Mouse (Mus musculus) left cerebral cortex, adult 8-10 months (tissue): ENCODE results near the gene Spryd3. TPM values are rescaled to one million over a fixed set of nuclear protein-coding genes. Genes with fewer than 3 reads are reported as not detected.
"Not testable (repeated sequence)": the region's sequence is repeated elsewhere in the genome, so short reads cannot be mapped to it uniquely, and the experiment has no call there.

Experiments
- DNase-seq, 2 experiments: peaks; one replicate each; pipeline ENCODE4 v3.0.0; 2022; ENCODE audit warnings: low spot score in 2 of 2
- total RNA-seq, 4 experiments: library from RNA; stranded (reverse); gene quantifications; 2 replicates each; pipeline ENCODE4 v1.2.4; 2022

Spryd3 gene
- total RNA-seq, 4 experiments from 2014 or later = 147 to 167 (median 161) TPM

DNA sequence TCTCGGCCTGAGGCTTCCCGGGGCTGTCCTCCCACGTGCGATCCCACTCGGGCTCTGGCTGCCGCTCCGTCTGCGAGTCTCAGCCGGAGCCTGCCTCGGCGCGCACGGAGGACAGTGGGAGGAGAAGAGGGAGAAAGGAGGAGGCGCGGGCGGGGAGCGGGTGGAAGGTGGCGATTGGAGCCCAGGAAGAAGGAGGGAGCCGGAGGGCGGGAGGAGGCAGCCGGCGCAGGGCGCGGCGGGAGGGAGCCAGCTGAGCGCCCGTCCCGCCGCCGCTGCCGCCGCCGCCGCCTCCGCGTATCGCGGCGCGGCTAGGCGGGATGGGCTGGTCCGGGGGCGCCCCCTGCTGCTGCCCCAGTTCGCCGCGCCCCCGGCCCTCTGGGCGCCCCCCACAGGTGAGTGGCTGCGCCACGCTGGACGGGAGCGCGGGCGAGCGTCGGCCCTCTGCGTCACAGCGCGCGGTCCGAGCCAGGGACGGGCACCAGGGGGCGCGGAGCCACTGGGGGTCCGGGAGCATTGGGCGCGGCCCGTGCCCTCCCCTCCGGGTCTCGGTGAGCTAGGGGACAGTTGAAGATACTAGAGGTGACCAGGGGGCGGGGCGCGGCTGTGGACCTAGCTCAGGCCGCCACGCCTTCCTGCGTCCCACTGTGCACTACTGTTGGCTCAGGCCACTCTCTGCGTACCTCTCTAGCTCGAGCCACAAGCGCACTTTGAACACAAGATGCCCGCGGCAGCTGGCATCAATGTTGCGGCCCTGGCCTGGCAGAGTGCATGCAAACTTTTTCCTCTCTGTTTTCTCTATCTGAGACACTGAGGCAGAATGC lies 35.7 kb downstream of the Spryd3 start, which contains the start of gene Tns2:
TSS of gene Tns2 (plus strand) at position 253 of the 821 bp plus-strand sequence.
- DNase-seq = peak; percentile 69 to 73

DNA sequence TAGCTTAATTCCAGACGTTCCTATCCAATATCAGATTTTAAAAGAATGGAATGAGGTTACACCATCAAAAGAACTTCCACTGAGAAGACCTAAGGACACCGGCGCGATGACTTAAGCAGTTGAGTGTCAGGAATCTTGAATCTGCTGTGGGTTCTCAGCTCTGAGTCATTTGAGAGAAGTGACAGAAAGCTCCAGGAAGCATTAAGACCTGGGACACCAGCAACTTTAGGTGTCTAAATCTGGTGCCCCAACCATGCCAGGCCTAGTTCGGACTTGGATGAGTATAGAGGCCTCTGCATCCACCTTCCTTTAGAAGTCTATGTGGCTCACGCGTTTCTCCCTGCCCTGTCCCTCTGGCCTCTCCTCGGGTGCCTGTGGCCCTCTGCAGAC lies 36.3 kb downstream of the Spryd3 start:
- DNase-seq = no peak

DNA sequence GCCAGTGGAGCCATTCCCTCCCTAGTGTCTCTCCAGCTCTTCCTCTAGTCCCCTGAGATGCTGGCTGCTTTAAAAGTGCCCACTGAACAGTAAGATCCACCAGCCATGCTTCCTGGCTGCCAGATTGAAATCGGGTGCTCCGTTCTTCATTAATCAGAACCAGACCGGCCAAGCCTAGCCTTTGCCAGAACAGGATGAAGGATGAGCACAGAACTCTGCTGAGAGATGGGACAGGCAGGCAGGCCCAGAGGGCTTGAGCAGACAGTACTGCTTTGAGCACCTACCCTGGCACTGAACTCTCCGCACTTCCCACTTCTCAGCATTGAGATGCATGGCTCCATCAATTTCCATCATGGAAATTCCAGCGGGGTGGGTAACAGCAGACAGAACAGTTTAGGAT lies 36.8 kb downstream of the Spryd3 start:
- DNase-seq = no peak

DNA sequence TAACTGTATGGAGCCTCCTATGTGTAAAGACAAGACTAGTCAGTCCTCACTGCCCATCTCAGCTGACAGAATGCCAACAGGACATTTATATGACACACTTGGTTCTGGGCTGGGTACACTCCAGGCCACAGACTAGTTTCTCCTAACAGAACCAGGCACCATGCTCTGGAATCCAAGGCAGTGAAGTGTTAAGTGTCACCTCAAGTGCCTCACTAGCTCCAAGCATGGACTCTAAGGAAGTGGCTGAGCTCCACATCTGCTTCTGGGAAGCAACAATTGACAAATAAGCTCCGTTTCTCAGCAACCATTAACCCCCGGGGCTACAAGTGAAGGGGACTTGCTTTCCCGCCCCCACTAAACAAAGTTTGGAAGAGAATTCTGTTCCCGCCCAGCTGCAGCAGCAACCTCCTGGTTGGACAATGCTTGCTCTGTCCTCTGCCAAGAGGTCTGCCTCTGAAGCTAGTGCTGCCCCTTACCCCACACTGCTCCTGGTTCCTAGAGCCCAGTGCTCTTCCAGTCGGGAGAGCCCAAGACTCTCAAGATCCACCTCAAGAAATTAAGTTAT lies 38.0 kb downstream of the Spryd3 start:
- DNase-seq = no peak

DNA sequence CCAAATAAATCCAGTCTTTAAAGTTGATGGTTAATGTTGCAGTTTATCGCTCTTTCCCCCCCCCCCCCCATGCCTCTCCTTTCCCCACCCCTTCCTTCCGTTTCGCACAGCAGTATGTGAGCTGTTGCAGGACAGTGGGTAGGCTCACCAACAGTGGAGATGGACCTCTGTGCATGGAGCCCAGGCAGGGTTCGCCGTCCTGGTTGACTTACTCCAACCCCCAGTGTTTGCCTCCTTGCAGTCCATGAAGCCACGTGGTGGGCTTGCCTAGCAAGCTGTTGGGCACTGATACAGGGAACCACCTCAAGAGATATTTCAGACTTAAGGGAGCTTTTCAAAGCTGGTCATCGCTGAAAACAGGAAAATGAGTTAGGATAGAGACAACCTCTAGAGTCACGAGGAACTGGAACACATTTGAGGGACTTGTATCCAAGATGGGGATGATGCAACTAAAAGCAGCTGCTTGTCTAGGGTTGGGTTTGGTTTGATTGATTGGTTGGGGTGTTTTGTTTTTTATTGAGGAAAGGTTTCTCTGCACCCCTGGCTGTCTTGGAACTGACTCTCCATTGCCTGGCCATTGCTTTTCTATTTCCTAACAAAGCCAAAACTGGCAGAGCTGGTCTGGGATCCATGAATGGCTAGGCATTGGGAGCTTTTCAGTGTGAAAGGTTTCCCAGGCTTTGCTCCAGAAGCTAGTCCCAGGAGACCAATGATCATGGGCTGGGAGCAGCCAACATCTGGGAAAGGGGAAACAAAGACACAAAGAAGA lies 38.7 kb downstream of the Spryd3 start:
- DNase-seq = no peak

DNA sequence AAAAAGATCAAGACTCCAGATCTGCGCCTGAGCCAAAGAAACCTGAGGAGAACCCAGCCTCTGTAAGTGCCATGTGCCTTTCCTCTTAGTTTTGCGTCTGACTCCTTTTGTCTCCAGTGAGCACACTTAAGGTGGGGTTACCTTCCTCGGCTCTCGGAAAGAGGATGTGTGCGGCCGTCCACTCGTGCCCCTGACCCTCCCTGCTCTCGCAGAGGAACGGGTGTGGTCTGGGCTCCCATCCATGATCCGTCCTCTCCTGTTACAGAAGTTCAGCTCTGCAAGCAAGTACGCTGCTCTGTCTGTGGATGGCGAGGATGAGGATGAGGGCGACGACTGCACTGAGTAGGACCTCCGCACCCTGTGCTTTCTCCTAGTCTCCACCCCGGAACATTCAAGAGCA lies 41.0 kb downstream of the Spryd3 start:
- DNase-seq = no peak

DNA sequence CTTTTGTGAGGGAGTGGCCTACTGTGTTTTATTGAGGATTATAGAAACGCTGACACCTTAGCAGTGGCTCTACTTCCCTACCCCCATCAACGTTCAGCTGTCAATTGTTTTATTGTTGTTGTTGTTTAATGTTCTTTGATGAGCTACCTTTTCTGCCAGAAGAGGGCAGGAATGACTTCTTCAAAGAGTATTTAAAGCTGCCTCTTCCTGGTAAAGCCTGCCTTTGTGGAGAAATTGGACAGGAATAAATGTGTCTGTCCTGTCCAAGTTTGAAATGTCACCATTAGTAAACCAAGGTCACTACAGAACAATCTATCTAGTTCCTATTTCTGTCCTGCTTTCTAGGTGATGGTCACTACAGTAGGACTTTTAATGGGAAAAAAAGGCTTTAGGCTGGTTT lies 41.9 kb downstream of the Spryd3 start:
- DNase-seq = no peak

DNA sequence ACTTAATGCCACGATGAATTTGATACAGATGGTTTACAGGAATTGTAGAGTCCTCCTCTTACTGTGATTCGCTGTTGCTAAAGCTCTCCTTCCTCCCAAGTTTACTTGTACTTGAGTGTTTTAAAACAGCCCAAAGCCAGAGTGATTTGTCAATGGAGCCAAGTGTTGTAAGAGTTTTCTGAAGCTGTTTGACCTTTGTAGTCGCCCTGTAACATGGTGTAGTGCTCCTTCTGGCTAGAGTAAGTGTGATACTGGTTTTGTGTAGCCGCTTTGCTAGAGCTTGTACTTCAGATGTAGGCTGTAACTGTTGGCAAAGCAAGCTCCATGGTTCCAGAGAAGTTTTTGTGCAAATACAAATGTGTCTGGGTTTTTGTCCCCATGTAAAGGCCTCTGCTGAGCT lies 43.8 kb downstream of the Spryd3 start:
- no peak for DNase-seq

DNA sequence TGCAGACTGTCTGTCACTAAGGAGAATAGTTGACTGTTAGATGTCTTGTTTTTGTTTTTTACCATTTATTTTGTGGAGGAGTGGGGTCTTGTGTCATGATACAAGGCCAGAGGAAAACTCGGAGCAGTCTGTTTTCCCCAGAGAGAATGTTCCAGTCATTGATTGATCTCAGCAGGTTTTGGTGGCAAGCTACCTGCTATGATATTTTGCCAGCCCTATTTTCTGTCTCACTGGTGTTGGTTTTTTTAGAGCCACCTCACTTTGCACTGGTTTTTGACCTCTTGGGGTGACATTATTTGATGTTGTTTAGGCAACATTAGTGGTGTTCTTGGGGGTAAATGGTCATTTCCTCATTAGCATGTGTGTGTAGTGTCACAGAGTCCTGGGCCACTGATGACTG lies 44.3 kb downstream of the Spryd3 start:
- no peak for DNase-seq

DNA sequence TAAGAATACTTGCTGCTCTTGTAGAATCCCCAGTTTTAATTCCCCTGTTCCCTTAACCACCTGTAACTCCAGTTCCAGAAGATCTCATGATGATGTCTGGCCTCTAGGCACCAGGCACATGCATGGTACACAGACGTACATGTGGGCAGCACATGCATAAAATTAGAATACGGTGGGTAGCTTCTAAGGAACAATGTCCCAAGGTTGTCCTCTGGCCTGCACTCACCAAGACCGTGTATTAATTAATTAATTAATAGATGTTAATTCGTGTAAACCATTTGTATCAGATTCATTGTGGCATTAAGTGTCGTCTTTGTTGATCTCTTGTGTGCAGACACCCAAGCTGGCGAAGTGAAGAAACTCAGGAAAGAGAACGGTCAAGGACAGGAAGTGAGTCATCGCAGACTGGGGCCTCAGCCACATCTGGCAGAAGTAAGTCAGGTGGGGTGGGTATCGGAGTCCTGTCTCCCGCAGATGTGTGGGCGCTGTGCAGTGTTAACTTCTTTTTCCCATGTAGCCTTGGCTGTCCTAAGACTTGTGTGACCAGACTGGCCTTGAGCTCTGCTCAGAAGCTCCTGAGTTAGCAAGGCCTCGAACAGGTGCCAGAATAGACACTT lies 44.9 kb downstream of the Spryd3 start:
- DNase-seq = no peak

DNA sequence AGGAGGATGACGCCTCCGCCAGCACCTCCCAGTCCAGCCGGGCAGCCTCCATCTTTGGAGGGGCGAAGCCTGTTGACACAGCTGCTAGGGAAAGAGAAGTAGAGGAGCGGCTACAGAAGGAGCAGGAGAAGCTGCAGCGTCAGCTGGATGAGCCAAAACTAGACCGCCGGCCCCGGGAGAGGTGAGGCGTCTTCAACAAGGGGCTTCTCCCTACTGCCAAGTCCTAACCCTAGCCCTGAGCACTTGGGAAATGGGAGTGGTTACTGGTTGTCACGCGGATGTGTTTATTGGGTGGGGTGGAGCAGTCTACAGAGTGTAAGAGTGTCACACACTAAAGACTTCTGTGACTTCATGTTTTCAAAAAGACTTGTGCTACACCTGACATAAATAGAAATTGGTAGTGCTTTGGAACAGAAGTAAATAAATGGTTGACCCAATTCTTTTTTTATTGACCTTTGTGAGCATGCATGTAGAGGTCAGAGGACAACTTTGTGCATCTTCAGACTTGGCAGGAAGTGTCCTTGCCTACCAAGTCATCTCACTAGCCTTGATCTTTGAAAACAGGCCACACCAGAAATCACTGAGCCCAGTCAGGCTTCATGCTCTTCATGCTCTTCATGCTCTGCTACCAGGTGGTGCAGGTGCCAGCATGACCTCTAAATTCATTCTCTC lies 46.0 kb downstream of the Spryd3 start:
- DNase-seq = no peak

DNA sequence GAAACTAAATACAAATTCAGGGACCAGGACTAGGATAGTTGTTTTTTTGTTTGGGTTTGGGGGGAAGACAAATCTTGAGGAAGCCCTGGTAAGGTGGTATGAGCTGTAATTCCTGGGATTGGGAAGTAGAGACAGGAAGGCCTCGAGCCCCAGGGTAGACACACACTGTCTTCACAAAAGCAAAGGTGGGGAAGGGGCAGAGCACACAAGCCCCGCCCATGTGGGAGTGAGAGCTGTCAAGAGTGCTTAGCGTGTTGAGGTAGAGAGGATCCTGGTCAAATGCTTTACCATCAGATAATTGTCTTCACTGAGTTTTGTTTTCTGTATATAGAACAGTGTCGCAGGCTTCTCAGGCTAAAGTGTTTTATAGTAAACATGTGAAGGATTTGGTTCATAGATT lies 53.0 kb downstream of the Spryd3 start:
- no peak for DNase-seq

DNA sequence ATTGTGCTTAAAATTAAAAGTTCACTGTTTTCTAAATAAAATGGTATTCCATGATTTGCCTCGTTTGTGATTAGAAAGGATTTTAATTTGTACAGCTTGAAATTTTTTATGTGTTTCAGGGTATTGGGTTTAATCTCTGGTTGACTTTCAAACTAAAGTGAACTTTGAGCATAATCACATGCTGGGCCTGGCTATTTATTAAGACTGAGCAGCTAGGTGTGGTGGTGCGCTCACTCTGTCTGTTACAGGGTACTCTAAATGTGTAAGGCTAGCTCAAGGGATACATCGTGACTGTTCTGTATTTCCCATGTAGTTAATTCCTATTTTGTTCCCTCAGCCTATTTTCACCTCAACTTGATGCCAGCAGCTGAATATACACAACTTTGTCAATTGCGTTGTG lies 53.9 kb downstream of the Spryd3 start:
- no peak for DNase-seq

DNA sequence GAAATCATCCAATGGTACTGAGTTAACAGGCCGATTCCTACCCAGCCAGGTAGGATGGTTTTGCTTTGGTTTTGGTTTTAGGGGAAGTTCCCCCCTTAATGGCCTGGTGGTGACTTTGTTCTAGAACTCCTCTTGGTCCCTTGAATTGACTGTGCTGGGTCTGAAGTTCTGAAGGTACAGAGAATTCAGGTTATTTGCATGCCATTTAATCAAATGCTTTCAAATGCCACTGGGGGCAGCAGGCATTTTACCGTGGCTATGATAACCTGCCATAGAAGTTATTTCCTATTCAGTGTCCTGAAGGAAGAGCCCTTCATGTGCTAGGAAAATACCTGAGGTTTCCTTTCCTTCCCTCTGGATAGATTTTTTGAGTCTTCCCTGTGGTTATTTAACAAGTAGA lies 55.6 kb downstream of the Spryd3 start:
- no peak for DNase-seq

DNA sequence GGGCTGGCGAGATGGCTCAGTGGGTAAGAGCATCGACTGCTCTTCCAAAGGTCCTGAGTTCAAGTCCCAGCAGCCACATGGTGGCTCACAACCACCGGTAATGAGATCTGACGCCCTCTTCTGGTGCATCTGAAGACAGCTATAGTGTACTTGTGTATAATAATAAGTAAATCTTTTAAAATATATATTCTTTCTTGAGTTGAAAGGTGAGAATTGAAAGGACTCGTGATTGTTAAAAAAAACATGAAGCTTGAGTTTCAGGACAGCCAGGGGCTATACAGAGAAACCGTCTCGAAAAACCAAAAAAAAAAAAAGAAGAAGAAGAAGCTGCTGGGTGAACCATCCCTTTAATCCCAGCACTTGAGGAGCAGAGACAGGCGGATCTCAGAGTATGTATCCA lies 56.1 kb downstream of the Spryd3 start:
- DNase-seq = not testable (repeated sequence)

DNA sequence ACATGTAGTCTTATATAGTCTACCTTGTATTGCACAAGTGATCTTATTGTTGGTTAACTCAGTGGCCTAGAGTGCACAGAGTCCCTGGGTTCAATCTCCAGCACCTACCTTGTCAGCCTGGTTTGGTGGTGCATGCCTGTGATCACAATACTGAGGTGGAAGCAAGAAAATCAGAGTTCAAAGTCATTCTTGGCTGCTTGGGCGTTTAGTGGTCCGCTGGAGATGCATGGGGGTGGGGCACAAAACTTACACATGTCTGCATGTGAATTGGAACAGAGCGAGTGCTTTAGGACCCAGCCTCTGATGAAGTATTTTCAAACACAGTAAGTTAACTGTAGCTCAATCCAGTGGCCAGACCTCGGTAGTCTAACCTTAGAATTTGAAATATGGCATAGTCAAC lies 56.8 kb downstream of the Spryd3 start:
- no peak for DNase-seq

DNA sequence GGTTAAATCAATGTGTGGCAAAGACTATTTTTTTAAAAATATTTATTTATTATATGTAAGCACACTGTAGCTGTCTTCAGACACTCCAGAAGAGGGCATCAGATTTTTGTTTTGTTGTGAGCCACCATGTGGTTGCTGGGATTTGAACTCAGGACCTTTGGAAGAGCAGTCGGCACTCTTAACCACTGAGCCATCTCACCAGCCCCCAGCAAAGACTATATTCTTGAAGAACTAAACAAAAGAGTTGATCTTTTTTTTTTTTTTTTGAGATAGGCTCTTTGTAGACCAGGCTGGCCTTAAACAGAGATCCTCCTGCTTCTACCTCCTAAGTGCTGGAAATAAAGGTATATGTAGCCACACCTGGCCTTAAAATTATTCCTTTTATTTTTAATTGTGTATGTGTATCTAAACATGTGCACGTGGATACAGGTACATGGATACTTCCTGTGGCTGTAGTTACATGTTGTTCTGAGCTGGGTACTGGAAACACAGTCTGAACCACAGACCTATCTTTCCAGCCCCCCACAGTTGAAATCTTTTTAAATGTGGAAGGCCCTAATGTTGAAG lies 58.8 kb downstream of the Spryd3 start:
- no peak for DNase-seq

DNA sequence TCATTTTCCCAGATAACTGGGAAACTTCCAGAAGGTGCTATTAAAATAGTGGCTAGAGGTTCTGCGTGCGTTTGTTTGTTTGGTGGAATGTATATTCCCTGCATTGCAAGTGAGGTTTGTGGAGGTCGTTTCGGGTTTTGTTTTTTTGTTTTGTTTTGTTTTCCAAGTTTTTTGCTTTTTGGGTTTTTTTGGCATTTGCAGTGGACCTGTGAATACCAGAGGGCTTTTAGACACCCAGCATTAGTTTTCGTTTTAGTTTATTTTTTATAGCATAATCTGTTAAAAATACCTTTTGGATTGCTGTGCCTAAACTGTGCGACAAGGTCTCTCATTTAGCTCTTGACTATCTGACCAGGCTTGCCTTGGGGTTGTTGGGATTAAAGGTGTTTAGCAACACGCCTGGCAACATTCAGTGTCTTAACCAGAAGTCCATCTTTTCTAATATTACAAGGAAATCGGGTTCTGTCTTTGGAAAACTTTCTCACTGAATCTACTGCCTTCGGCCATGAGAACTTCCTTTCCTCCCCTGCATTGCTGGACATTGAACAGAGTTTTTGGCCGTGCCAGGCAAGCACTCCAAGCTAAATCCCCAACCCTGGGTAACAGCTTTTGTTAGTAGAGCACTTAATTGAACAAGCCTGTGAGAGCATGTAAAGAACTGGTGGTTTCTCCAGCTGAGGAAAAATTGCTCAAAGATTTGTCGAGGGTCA lies 61.0 kb downstream of the Spryd3 start:
- DNase-seq = no peak

DNA sequence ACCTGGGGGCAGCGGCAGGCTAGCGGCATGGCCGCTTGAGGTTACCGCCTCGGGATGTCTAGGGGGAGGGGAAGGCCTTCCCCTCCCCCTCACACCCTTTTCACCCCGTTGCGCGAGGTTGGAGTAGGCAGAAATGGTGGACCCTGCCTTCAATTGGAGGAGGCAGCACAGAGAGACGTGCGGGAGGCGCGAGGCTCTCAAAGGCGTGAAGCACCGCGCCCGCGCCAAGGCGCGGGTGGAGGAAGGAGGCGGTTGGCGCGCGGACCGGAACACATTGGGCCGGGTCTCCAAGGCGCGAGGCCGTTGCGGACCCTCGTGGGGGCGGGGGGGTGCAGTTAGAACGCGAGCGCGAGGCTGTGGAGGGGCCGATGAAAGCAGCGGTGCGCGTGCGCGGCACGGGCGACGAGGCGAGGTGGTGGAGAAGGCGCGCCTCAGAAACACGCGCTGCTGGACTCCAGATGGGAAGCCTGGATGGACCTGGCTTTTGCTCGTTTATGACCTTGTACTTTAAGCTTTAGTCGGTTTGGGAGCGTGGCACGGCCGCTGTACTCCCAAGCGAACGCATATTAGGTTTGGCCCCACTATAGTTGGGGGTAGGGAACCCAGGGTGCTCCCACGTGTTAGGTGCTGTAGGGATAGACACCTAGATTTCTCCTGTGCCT lies 61.8 kb downstream of the Spryd3 start:
- peak; percentile 42 to 50 for DNase-seq

DNA sequence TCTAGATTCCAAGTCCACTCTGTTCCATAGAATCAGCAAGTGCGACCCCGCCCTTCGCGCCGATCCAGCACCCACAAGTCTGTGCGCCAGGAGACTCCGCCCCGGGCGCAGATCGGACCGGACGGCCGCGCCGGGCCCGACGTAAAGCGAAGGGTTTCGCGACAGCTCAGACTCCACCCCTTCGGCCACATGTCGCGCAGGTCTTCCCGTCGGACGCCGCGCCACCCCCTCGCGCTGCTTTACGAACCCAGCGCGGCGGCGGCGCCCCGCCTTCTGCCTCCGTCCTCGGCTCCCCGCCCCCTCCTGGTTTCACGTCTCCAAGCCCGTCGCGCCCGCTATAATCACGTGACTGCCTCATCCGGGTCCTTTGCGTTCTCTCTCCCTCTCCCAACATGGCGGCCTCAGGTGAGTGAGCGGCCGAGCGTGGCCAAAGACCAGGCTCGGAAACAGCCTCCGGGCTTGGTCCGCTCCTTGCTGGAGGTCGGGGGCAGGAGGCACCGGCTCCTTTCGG lies 62.4 kb downstream of the Spryd3 start, which contains the start of gene Eif4b:
TSS of gene Eif4b (plus strand) at position 215 of the 511 bp plus-strand sequence.
- peak; percentile 92 to 99 for DNase-seq
